Mouse (Mus musculus) forebrain, postnatal 0 days (tissue): ENCODE data around the gene Cnga3. TPM values are rescaled to one million over a fixed set of nuclear protein-coding genes. Genes with fewer than 3 reads are reported as not detected.

Source experiments
- ATAC-seq: fragments of 200-750 bp; cut with Nextera tagmentation; 2 replicates; pipeline ENCODE4 v1.8.0; 2017; ENCODE audit warnings: mild to moderate bottlenecking, moderate library complexity
- DNase-seq: peaks from one replicate; pipeline ENCODE4 v3.0.0-alpha.2; 2015
- H3K27ac ChIP-seq: fragments of 300-500 bp; sonication (generic); 2 replicates; pipeline ENCODE4 v1.5.1; 2014; ENCODE audit warnings: low read depth, mild to moderate bottlenecking, antibody characterized with exemption, low read length, moderate library complexity, mixed read lengths
- H3K27me3 ChIP-seq: fragments of 300-500 bp; sonication (generic); 2 replicates; pipeline ENCODE4 v1.6.1; 2014; ENCODE audit warnings: mild to moderate bottlenecking, low read length, mixed read lengths; ENCODE audit not compliant: insufficient read depth
- H3K36me3 ChIP-seq: fragments of 300-500 bp; sonication (generic); 2 replicates; pipeline ENCODE4 v1.6.1; 2014; ENCODE audit warnings: mild to moderate bottlenecking, moderate library complexity; ENCODE audit not compliant: insufficient read depth
- H3K4me1 ChIP-seq: fragments of 300-500 bp; sonication (generic); 2 replicates; pipeline ENCODE4 v1.6.1; 2014; ENCODE audit warnings: antibody characterized with exemption; ENCODE audit not compliant: insufficient read depth
- H3K4me2 ChIP-seq: fragments of 300-500 bp; sonication (generic); 2 replicates; pipeline ENCODE4 v1.6.1; 2014; ENCODE audit warnings: low read depth, mild to moderate bottlenecking, moderate library complexity
- H3K4me3 ChIP-seq: fragments of 300-500 bp; sonication (generic); 2 replicates; pipeline ENCODE4 v1.5.1; 2014; ENCODE audit warnings: low read depth, low read length, mixed read lengths
- H3K9ac ChIP-seq: fragments of 300-500 bp; sonication (generic); 2 replicates; pipeline ENCODE4 v1.6.1; 2014; ENCODE audit warnings: mild to moderate bottlenecking
- H3K9me3 ChIP-seq: fragments of 300-500 bp; sonication (generic); 2 replicates; pipeline ENCODE4 v1.6.1; 2016; ENCODE audit warnings: low read length
- CTCF ChIP-seq: sonication (generic); IDR thresholded peaks from 2 replicates; pipeline ENCODE4 v1.5.1; 2016; ENCODE audit warnings: antibody characterized with exemption, control low read depth, low read depth
- WGBS: fragments of 180-500 bp; shearing (Covaris S2); extraction: QIAGEN DNeasy Blood & Tissue Kit; methylation state at CpG from one replicate; pipeline ENCODE4 v1.1.7; 2014; 5-methylcytosine and 5-hydroxymethylcytosine counted together
- polyA plus RNA-seq: library from polyadenylated mRNA; unstranded; fragments of >200 nt; fragmentation: Nextera tagmentation; extraction: Ambion mirVana; gene quantifications from 2 replicates; pipeline ENCODE4 v1.2.1, GENCODE M21; 2015
- total RNA-seq: library from RNA; depleted of rRNA; stranded (reverse); fragments of >200 nt; gene quantifications from 2 replicates; pipeline ENCODE4 v1.2.3, GENCODE M21; 2014; rRNA removed

Gene Cnga3
- total RNA-seq (0.15 and 1.8 TPM in 2 replicates), polyA plus RNA-seq (0.18 and 0.52 TPM in 2 replicates)

DNA sequence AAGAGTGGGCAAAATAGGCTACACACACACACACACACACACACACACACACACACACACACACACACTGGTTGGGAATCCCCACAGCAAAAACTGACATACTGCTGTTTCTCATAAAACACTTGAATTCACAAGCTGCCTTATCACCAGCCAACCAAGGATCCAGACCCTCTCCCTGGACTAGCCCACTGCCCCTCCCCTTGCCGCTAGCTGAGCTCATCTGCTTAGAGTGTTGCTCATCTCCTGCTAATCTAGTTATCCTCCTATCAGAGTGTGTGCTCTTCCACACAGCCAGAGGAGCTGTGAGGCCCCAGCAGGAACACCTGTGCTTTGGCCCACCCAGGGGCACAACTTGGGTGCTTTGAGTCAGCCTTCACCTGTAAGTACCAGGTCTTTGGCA is at the start of gene Cnga3:
Cnga3 (plus strand) TSS at position 291 of the 400 bp plus-strand sequence.
- no peak for DNase-seq
- WGBS: 61% methylated on average over 1 of the region's 1 CpGs

DNA sequence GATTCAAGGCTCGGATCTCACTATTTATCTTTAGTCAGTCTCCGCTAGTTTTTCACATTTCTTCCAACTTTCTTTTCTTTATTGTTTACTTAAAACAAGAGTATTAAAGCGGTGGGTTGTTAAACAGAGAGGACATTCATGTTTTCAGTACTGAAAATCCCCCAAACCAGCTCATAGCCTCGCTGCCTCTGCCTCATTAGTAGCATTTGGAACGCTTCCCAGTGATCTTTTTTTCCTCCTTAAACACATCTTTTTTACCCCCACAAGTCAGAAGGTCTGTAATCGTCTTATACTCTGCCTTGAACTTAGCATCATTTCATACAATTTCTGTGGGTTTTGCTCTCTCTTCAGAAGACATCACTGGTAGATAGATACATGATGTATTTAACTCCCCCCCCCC is 48.2 kb upstream of the Cnga3 start:
- no peak for ATAC-seq
- 17% methylated on average over 6 of the region's 6 CpGs for WGBS

More for the DNA sequence above, at the start of gene Cnga3:
- Histone ChIP-seq H3K4me2 (no peak within 1 kb of the TSS), H3K27me3 (peaks cover 6% of the 10 kb centered on the region; the same call in 1 of the 2 replicates), H3K27ac (no peak within 1 kb of the TSS), H3K9me3 (no peaks in the 10 kb centered on the region), H3K4me1 (peaks cover under 1% of the 10 kb centered on the region; the same call in 1 of the 2 replicates), H3K4me3 (no peak within 1 kb of the TSS), H3K36me3 (no peaks in the 10 kb centered on the region), H3K9ac (no peak within 1 kb of the TSS)
- TF ChIP-seq CTCF: no peak
- ATAC-seq: no peak

DNA sequence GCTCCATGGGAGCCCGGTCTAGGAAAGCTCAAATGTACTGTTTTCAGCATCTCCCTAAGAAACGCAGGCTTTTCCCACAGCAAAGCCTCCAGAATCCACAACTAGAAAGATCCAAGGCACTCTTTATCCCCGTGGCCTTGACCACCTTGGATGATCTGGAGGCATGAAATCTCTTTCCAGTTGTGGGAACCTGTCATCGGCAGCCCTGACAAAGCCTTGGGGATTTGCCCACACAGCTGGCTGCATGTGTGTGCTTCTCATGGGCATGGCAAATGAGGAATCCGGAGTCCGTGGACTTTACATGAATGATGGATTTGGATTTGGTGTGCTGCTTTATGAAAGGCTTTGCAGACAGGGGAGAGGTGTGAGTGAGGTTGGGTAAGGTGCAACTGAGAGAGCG is 46.3 kb upstream of the Cnga3 start:
- TF ChIP-seq CTCF: no peak
- Histone ChIP-seq H3K4me1 (no peaks in the 10 kb centered on the region), H3K27ac (no peak overlapping the region), H3K9me3 (no peaks in the 10 kb centered on the region), H3K9ac (no peak overlapping the region), H3K4me2 (no peak overlapping the region), H3K4me3 (no peak overlapping the region), H3K27me3 (no peaks in the 10 kb centered on the region), H3K36me3 (no peaks in the 10 kb centered on the region)
- DNase-seq: no peak
- WGBS: 87% methylated on average over 7 of the region's 7 CpGs
- ATAC-seq: no peak

More for the DNA sequence above, 48.2 kb upstream of the Cnga3 start:
- no peak for DNase-seq
- no peak for TF ChIP-seq CTCF
- no peak overlapping the region for H3K27ac ChIP-seq
- H3K9ac ChIP-seq: no peak overlapping the region
- no peak overlapping the region for H3K4me3 ChIP-seq
- no peaks in the 10 kb centered on the region for H3K27me3 ChIP-seq
- no peaks in the 10 kb centered on the region for H3K36me3 ChIP-seq
- no peak overlapping the region for H3K4me2 ChIP-seq
- H3K9me3 ChIP-seq: no peaks in the 10 kb centered on the region
- no peaks in the 10 kb centered on the region for H3K4me1 ChIP-seq

DNA sequence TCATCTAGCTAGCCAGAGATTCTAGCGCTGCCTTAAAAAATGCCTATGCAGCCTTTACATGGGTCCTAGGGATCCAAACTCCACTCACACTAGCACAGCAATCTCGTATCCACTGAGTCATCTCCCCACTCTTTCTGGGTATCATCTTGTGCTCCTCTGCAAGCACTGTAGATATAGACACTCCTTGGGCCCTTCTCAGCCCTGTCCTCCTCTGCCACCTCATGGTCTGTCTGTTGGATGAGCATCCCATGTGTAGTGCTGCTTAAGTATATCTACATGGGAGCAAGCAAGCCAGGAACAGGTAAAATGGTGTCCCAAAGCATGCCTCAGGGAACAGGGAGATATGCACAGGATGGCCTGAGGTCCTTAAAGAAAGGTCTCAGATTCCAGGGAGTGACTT is 36.4 kb upstream of the Cnga3 start:
- H3K9ac ChIP-seq: no peak overlapping the region
- H3K27ac ChIP-seq: no peak overlapping the region
- DNase-seq: no peak
- H3K36me3 ChIP-seq: no peaks in the 10 kb centered on the region
- H3K4me2 ChIP-seq: no peak overlapping the region
- H3K27me3 ChIP-seq: no peaks in the 10 kb centered on the region
- no peak for ATAC-seq
- no peak overlapping the region for H3K4me3 ChIP-seq
- H3K9me3 ChIP-seq: no peaks in the 10 kb centered on the region
- TF ChIP-seq CTCF: peak; percentile 55
- H3K4me1 ChIP-seq: no peaks in the 10 kb centered on the region
- WGBS: 88% methylated on average over 2 of the region's 2 CpGs

DNA sequence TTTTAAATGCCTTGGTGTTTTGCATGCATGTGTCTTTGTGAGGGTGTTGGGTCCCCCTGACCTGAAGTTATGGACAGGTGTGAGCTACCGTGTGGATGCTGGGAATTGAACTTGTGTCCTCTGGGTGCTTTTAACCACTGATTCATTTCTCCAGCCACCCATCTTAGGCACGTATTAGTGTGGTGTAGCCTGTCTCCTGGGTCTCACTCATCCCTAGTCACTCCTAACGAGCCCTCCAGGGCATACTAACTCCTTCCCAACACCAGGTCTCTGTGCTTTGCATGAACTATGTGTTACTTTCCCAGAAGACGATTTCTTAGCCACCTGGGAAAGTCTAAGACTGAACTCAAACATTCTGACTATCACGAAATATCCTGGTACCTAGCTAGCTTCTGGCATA is 34.4 kb upstream of the Cnga3 start:
- no peak overlapping the region for H3K9ac ChIP-seq

DNA sequence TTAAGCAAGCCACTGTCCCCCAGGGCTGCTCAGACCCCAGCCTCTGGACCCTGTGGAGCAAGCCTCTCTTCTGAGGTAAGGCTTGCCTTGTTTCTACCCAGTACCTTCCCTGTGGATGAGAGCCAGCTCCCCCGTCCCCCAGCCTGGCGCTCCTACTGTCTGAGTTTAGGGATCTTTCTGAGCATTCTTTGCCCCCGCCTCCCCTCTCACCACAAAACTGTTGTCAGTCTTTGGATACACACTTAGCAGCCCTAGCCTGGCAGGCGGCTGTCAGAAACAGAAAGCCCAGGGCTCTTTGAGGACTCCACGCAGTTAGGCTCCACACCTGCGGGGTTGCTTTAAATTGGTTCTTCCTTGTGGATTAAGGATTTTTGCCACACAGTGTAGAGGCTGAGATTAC is 27.2 kb upstream of the Cnga3 start:
- no peaks in the 10 kb centered on the region for H3K4me1 ChIP-seq
- H3K27ac ChIP-seq: no peak overlapping the region
- WGBS: 38% methylated on average over 6 of the region's 6 CpGs
- TF ChIP-seq CTCF: no peak
- no peaks in the 10 kb centered on the region for H3K9me3 ChIP-seq
- no peak overlapping the region for H3K4me3 ChIP-seq
- H3K9ac ChIP-seq: no peak overlapping the region
- H3K27me3 ChIP-seq: no peaks in the 10 kb centered on the region
- DNase-seq (no peak), ATAC-seq (no peak)
- H3K4me2 ChIP-seq: no peak overlapping the region
- H3K36me3 ChIP-seq: no peaks in the 10 kb centered on the region

More for the DNA sequence above, 34.4 kb upstream of the Cnga3 start:
- WGBS: 64% methylated on average over 5 of the region's 5 CpGs
- TF ChIP-seq CTCF: no peak
- no peak for ATAC-seq
- Histone ChIP-seq H3K4me2 (no peak overlapping the region), H3K36me3 (no peaks in the 10 kb centered on the region), H3K4me3 (no peak overlapping the region), H3K4me1 (no peaks in the 10 kb centered on the region), H3K9me3 (no peaks in the 10 kb centered on the region), H3K27me3 (no peaks in the 10 kb centered on the region), H3K27ac (no peak overlapping the region)
- no peak for DNase-seq

DNA sequence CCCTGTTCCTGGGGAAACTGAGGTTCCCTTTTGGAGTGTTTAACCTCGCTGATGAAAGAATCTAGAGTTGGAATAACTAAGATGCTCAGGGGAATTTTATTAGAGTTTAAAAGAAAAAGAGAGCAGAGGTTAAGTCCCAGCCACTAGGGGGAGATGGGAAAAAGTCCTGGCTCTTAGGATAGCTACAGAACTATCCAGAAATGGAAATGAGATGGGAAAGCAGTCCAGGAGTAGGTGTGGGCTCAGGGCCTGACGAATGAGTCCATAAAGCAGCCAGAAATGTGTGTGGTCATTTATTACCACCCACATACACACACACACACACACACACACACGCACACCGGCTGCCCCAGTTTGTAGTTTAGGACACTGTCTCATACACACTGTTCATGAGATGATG is 19.6 kb upstream of the Cnga3 start:
- peak; percentile 53 for TF ChIP-seq CTCF
- no peaks in the 10 kb centered on the region for H3K27me3 ChIP-seq
- 44% methylated on average over 4 of the region's 4 CpGs for WGBS
- DNase-seq: no peak
- no peak overlapping the region for H3K4me2 ChIP-seq
- H3K36me3 ChIP-seq: no peaks in the 10 kb centered on the region
- H3K4me1 ChIP-seq: no peaks in the 10 kb centered on the region
- no peak overlapping the region for H3K9ac ChIP-seq
- ATAC-seq: peak; percentile 20; the same call in 1 of the 2 replicates
- H3K9me3 ChIP-seq: no peaks in the 10 kb centered on the region
- no peak overlapping the region for H3K27ac ChIP-seq
- no peak overlapping the region for H3K4me3 ChIP-seq
